ENCODE assay signal across 9 mouse cellular contexts in genomic region chr3:131113029-131113428, GRCm38 (mm10). TPM values are rescaled to one million over a fixed set of nuclear protein-coding genes. Genes with fewer than 3 reads are reported as not detected.
DNase-seq lines count a peak whose midpoint lies in the region; ATAC-seq and TF ChIP-seq lines count a peak whose summit lies in the region.
"Had no signal": no experiment of that assay in that cellular context is flagged by ENCODE, and none has a peak within 500 bp of the region (broad histone marks: within the 10 kb centered on the region; RNA-seq: fewer than 3 reads in every experiment).

No protein-coding gene starts in this region.

- H3K4me1 ChIP-seq in heart, embryonic 11.5 days (ENCODE audit: control insufficient read depth, insufficient read depth, low read length): peaks cover 8% of the 10 kb centered on the region; the same call in 1 of the 2 replicates
- peaks cover 21% of the 10 kb centered on the region for H3K4me1 ChIP-seq in testis, adult 2 months (ENCODE audit: control insufficient read depth, insufficient read depth, low read length)
- peaks cover 67% of the 10 kb centered on the region for H3K4me1 ChIP-seq in midbrain, embryonic 10.5 days

- no peak for DNase-seq in heart, postnatal 4 days
- no peak for DNase-seq in testis, postnatal 14 days (ENCODE audit: low spot score)
- no peak for DNase-seq in midbrain, embryonic 10.5 days (ENCODE audit: low spot score)
- DNase-seq in gastrocnemius, adult 18-20 months (ENCODE audit: low spot score): no peak
- no peak for DNase-seq in ovary, postnatal 36 days (ENCODE audit: low spot score)
- DNase-seq in kidney, adult 18-20 months: no peak

- no peaks in the 10 kb centered on the region for H3K9me3 ChIP-seq in heart, embryonic 11.5 days (replicated peaks; ENCODE audit: control insufficient read depth, low read length)
- no peaks in the 10 kb centered on the region for H3K9me3 ChIP-seq in midbrain, embryonic 10.5 days (replicated peaks)

- H3K36me3 ChIP-seq in heart, embryonic 11.5 days (ENCODE audit: control insufficient read depth, insufficient read depth, low read length): no peaks in the 10 kb centered on the region
- no peaks in the 10 kb centered on the region for H3K36me3 ChIP-seq in testis, adult 2 months (ENCODE audit: control insufficient read depth, insufficient read depth, low read length)
- peaks cover 41% of the 10 kb centered on the region for H3K36me3 ChIP-seq in midbrain, embryonic 10.5 days

- peaks cover 20% of the 10 kb centered on the region for H3K27me3 ChIP-seq in heart, embryonic 11.5 days (ENCODE audit: control insufficient read depth, insufficient read depth, low read length)
- H3K27me3 ChIP-seq in testis, adult 2 months (ENCODE audit: control insufficient read depth, insufficient read depth, low read length): peaks cover 2% of the 10 kb centered on the region
- peaks cover 21% of the 10 kb centered on the region for H3K27me3 ChIP-seq in midbrain, embryonic 10.5 days (ENCODE audit: low read depth, poor library complexity, severe bottlenecking)

- H3K27ac ChIP-seq in heart, embryonic 11.5 days (ENCODE audit: low read depth, low read length): no peak overlapping the region
- H3K27ac ChIP-seq in testis, adult 2 months (ENCODE audit: control insufficient read depth, insufficient read depth, low read depth, low read length): no peak overlapping the region
- 0 out of 2 replicates have a peak overlapping the region, but pooled peaks have one; percentile 13 for H3K27ac ChIP-seq in midbrain, embryonic 10.5 days (replicated peaks)
- H3K27ac ChIP-seq: liver, embryonic 14.5 days had no signal

- peak overlapping the region; percentile 89 for H3K4me2 ChIP-seq in heart, embryonic 11.5 days

- H3K4me3 ChIP-seq in heart, embryonic 11.5 days (ENCODE audit: low read depth, low read length): peak overlapping the region; percentile 64
- H3K4me3 ChIP-seq in testis, adult 2 months (ENCODE audit: control insufficient read depth, low read depth, low read length): peak overlapping the region; percentile 72
- peak overlapping the region; percentile 94 for H3K4me3 ChIP-seq in midbrain, embryonic 10.5 days

- ATAC-seq in heart, embryonic 11.5 days (replicated peaks; ENCODE audit: insufficient number of reproducible peaks, low FRiP score, low TSS enrichment): no peak

- TF ChIP-seq CTCF in testis, adult 2 months (IDR thresholded peaks at IDR 0.05; ENCODE audit: control insufficient read depth, insufficient read depth, insufficient replicate concordance, low read depth, low read length): no peak

- TF ChIP-seq POLR2A in testis, adult 2 months (IDR thresholded peaks at IDR 0.05; ENCODE audit: control insufficient read depth, low read depth, low read length): no peak

- WGBS in heart, embryonic 11.5 days (ENCODE audit: insufficient replicate concordance): 5% methylated on average over 13 of the region's 13 CpGs
- WGBS in midbrain, embryonic 10.5 days: under 1% methylated on average over 13 of the region's 13 CpGs

- peak overlapping the region; percentile 46; the same call in 1 of the 2 replicates for H3K9ac ChIP-seq in heart, embryonic 11.5 days (ENCODE audit: low read depth, low read length)
- H3K9ac ChIP-seq: liver, embryonic 14.5 days had no signal

RNA-seq across cellular contexts. Expression of gene Lef1, which starts 2.8 kb away (rescaled TPM):
- 19.6 and 20.8 TPM in 2 replicates for polyA plus RNA-seq in heart, embryonic 11.5 days (2014; fragmentation: Nextera tagmentation; extraction: Ambion mirVana)
- total RNA-seq in heart, postnatal 4 days (2021): 1 to 10 TPM in 1 of 2 experiments, under 1 TPM in 1; 0.67 to 1.1 TPM
- polyA plus RNA-seq in testis, adult 2 months (2012; rRNA removed): 84.7 and 86.2 TPM in 2 replicates
- polyA plus RNA-seq in midbrain, embryonic 10.5 days (2016; fragmentation: Nextera tagmentation; extraction: Ambion mirVana): 58.4 and 60.6 TPM in 2 replicates
- total RNA-seq in gastrocnemius, adult 18-20 months (2021): under 1 TPM in 1 of 2 experiments, not detected in 1; 0.07 TPM
